Mouse (Mus musculus) MEL (cell line): ENCODE data around the gene M6pr. TPM values are rescaled to one million over a fixed set of nuclear protein-coding genes. Genes with fewer than 3 reads are reported as not detected.
"Not testable (repeated sequence)": the region's sequence is repeated elsewhere in the genome, so short reads cannot be mapped to it uniquely, and the experiment has no call there.

Experiments used
- DNase-seq: peaks from one replicate; pipeline ENCODE4 v3.0.0; 2011; ENCODE audit warnings: low read depth, low spot score
- H3K27ac ChIP-seq: 2 replicates; pipeline ENCODE4 v1.5.1; 2012; ENCODE audit warnings: low read depth, mild to moderate bottlenecking, control low read depth, low read length, moderate library complexity; ENCODE audit not compliant: control insufficient read depth
- H3K27me3 ChIP-seq, 2 experiments: fragments of 150-350 bp in 1 of 2; sonication (generic) in 1 of 2; 2 replicates each; pipeline ENCODE4 v1.6.1; 2012; ENCODE audit warnings: low read length in 2 of 2, mild to moderate bottlenecking in 2 of 2, improper control_type of control experiment in 1 of 2, moderate library complexity in 1 of 2; ENCODE audit not compliant: insufficient read depth in 2 of 2, control insufficient read depth in 1 of 2
- H3K36me3 ChIP-seq, 2 experiments: 2 replicates each; pipeline ENCODE4 v1.6.1; 2012 to 2014; ENCODE audit warnings: low read length in 2 of 2, improper control_type of control experiment in 1 of 2, inconsistent platforms in 1 of 2, mild to moderate bottlenecking in 1 of 2; ENCODE audit not compliant: insufficient read depth in 2 of 2, control insufficient read depth in 1 of 2
- H3K4me1 ChIP-seq, 2 experiments: fragments of 150-350 bp in 1 of 2; sonication (generic) in 1 of 2; 2 replicates each; pipeline ENCODE4 v1.6.1; 2012; ENCODE audit warnings: low read length in 2 of 2, improper control_type of control experiment in 1 of 2, mild to moderate bottlenecking in 1 of 2; ENCODE audit not compliant: insufficient read depth in 2 of 2, control insufficient read depth in 1 of 2
- H3K4me3 ChIP-seq, 2 experiments: fragments of 150-350 bp in 1 of 2; sonication (generic) in 1 of 2; 2 replicates each; pipeline ENCODE4 v1.5.1; 2012; ENCODE audit warnings: low read depth in 2 of 2, low read length in 2 of 2, mild to moderate bottlenecking in 2 of 2, moderate library complexity in 2 of 2, control low read depth in 1 of 2, improper control_type of control experiment in 1 of 2; ENCODE audit not compliant: control insufficient read depth in 1 of 2, insufficient read depth in 1 of 2
- H3K79me2 ChIP-seq: 2 replicates; pipeline ENCODE4 v1.6.1; 2012; ENCODE audit warnings: mild to moderate bottlenecking, low read length, moderate library complexity; ENCODE audit not compliant: control insufficient read depth, poor library complexity, insufficient read depth
- H3K9ac ChIP-seq: 2 replicates; pipeline ENCODE4 v1.6.1; 2012; ENCODE audit warnings: low read depth, mild to moderate bottlenecking, control low read depth, low read length, moderate library complexity; ENCODE audit not compliant: control insufficient read depth, poor library complexity, severe bottlenecking
- H3K9me3 ChIP-seq: fragments of 150-350 bp; sonication (generic); replicated peaks from 2 replicates; pipeline ENCODE4 v1.6.1; 2012; ENCODE audit warnings: mild to moderate bottlenecking, low read length, improper control_type of control experiment, moderate library complexity; ENCODE audit not compliant: insufficient read depth
- BHLHE40 ChIP-seq: IDR thresholded peaks from 2 replicates; pipeline ENCODE4 v1.6.1; 2012; ENCODE audit warnings: low read depth, mild to moderate bottlenecking, inconsistent platforms, low read length, improper control_type of control experiment, borderline replicate concordance
- CHD2 ChIP-seq: IDR thresholded peaks from 2 replicates; pipeline ENCODE4 v1.6.1; 2011; ENCODE audit warnings: low read length, improper control_type of control experiment
- E2F4 ChIP-seq: IDR thresholded peaks from 2 replicates; pipeline ENCODE4 v1.6.1; 2011; ENCODE audit warnings: low read depth, low read length, improper control_type of control experiment, borderline replicate concordance
- ELF1 ChIP-seq: IDR thresholded peaks from 2 replicates; pipeline ENCODE4 v1.6.1; 2014; ENCODE audit warnings: low read depth, mild to moderate bottlenecking, inconsistent platforms, low read length, improper control_type of control experiment, moderate library complexity
- EP300 ChIP-seq, 2 experiments: IDR thresholded peaks; 2 replicates each; pipeline ENCODE4 v1.6.1; 2011; ENCODE audit warnings: improper control_type of control experiment in 2 of 2, low read length in 2 of 2, low read depth in 1 of 2, mild to moderate bottlenecking in 1 of 2
- ETS1 ChIP-seq: IDR thresholded peaks from 2 replicates; pipeline ENCODE4 v1.6.1; 2012; ENCODE audit warnings: low read depth, mild to moderate bottlenecking, inconsistent platforms, low read length, improper control_type of control experiment, moderate library complexity
- GABPA ChIP-seq: IDR thresholded peaks from 2 replicates; pipeline ENCODE4 v1.6.1; 2012; ENCODE audit warnings: low read depth, mild to moderate bottlenecking, inconsistent platforms, low read length, improper control_type of control experiment, moderate library complexity
- HCFC1 ChIP-seq: IDR thresholded peaks from 2 replicates; pipeline ENCODE4 v1.6.1; 2012; ENCODE audit warnings: low read depth, mild to moderate bottlenecking, inconsistent platforms, low read length, improper control_type of control experiment, moderate library complexity
- KAT2A ChIP-seq: conservative IDR thresholded peaks from 2 replicates; pipeline ENCODE4 v1.6.1; 2012; ENCODE audit warnings: low read depth, low read length, improper control_type of control experiment, inconsistent platforms
- MAFK ChIP-seq: IDR thresholded peaks from 2 replicates; pipeline ENCODE4 v1.6.1; 2011; ENCODE audit warnings: low read depth, mild to moderate bottlenecking, low read length, improper control_type of control experiment, borderline replicate concordance
- MAX ChIP-seq: IDR thresholded peaks from 2 replicates; pipeline ENCODE4 v1.6.1; 2011; ENCODE audit warnings: low read length, improper control_type of control experiment
- MAZ ChIP-seq: IDR thresholded peaks from 2 replicates; pipeline ENCODE4 v1.6.1; 2012; ENCODE audit warnings: low read depth, mild to moderate bottlenecking, inconsistent platforms, low read length, improper control_type of control experiment
- MYB ChIP-seq: IDR thresholded peaks from 2 replicates; pipeline ENCODE4 v1.6.1; 2011; ENCODE audit warnings: mild to moderate bottlenecking, low read depth, low read length, improper control_type of control experiment
- POLR2AphosphoS2 ChIP-seq: IDR thresholded peaks from 2 replicates; pipeline ENCODE4 v1.6.1; 2011; ENCODE audit warnings: low read length, improper control_type of control experiment
- RAD21 ChIP-seq: IDR thresholded peaks from 2 replicates; pipeline ENCODE4 v1.6.1; 2011; ENCODE audit warnings: mild to moderate bottlenecking, low read depth, low read length, improper control_type of control experiment
- RCOR1 ChIP-seq: IDR thresholded peaks from 2 replicates; pipeline ENCODE4 v1.6.1; 2012; ENCODE audit warnings: low read depth, mild to moderate bottlenecking, inconsistent platforms, low read length, improper control_type of control experiment
- SMC3 ChIP-seq: IDR thresholded peaks from 2 replicates; pipeline ENCODE4 v1.6.1; 2011; ENCODE audit warnings: low read depth, low read length, improper control_type of control experiment
- TAL1 ChIP-seq: IDR thresholded peaks from 2 replicates; pipeline ENCODE4 v1.6.1; 2012; ENCODE audit warnings: mild to moderate bottlenecking, inconsistent platforms, low read length, moderate library complexity, mixed read lengths
- USF1 ChIP-seq: IDR thresholded peaks from 2 replicates; pipeline ENCODE4 v1.6.1; 2014; ENCODE audit warnings: low read depth, mild to moderate bottlenecking, inconsistent platforms, low read length, improper control_type of control experiment, moderate library complexity
- ZNF384 ChIP-seq: IDR thresholded peaks from 2 replicates; pipeline ENCODE4 v1.6.1; 2012; ENCODE audit warnings: low read depth, mild to moderate bottlenecking, inconsistent platforms, low read length, improper control_type of control experiment
- polyA plus RNA-seq, 2 experiments: library from polyadenylated mRNA; stranded (reverse) in 1 of 2; unstranded in 1 of 2; fragments of >175 nt in 1 of 2; fragments of >200 nt in 1 of 2; gene quantifications; 2 replicates each; pipeline versions ENCODE4 v1.2.1 to v1.2.4; 2012; ENCODE audit warnings: low replicate concordance in 2 of 2, low read depth in 1 of 2; ENCODE audit not compliant: insufficient read length in 2 of 2, insufficient read depth in 1 of 2, missing spikeins in 1 of 2
- total RNA-seq: library from RNA; depleted of rRNA; stranded (reverse); fragments of 300-350 nt; gene quantifications from 2 replicates; pipeline ENCODE4 v1.2.3, GENCODE M21; 2012

M6pr gene
- total and polyA plus RNA-seq, 3 experiments, result 183 to 186 TPM; not detected in 1

DNA sequence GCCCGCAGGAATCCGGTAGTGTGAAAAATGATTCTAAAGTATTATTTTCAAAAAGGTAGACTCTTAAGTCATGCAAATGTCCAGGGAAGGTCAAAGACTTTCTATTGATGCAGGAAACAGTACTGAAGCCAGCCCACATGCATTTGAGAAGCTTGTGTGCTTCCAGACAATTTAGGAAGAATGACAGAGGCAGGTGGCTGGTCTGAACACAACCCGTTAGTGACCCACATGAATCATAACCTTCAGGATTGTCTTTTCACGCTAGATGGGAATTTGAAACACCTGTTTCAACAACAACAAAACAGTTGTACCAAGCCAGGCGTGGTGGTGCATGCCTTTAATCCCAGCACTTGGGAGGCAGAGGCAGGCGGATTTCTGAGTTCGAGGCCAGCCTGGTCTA is 37.9 kb downstream of the M6pr start:
- Histone ChIP-seq H3K27me3 (no peaks in the 10 kb centered on the region), H3K9ac (no peak overlapping the region), H3K4me3 (no peak overlapping the region), H3K79me2 (no peaks in the 10 kb centered on the region), H3K9me3 (no peaks in the 10 kb centered on the region), H3K27ac (no peak overlapping the region), H3K4me1 (peaks cover 15 to 17% of the 10 kb centered on the region in 2 experiments), H3K36me3 (peaks cover 0 to 22% of the 10 kb centered on the region in 2 experiments; a peak in 2 of 4 replicates)
- no peak for DNase-seq
- TF ChIP-seq USF1, result no peak
- TF ChIP-seq ZNF384, result no peak
- no peak for TF ChIP-seq RAD21
- no peak for TF ChIP-seq POLR2AphosphoS2
- no peak for TF ChIP-seq BHLHE40
- TF ChIP-seq HCFC1, result no peak
- no peak for TF ChIP-seq MYB
- no peak for TF ChIP-seq ELF1
- no peak for TF ChIP-seq EP300 (IDR thresholded peaks at IDR 0.05; ENCODE audit: low read depth in 1 of 2, low read length in 2 of 2)
- TF ChIP-seq E2F4, result no peak
- TF ChIP-seq MAFK, result no peak
- no peak for TF ChIP-seq RCOR1
- no peak for TF ChIP-seq SMC3
- no peak for TF ChIP-seq TAL1
- TF ChIP-seq ETS1, result no peak
- no peak for TF ChIP-seq KAT2A
- TF ChIP-seq MAX, result no peak
- TF ChIP-seq CHD2, result no peak
- no peak for TF ChIP-seq GABPA
- no peak for TF ChIP-seq MAZ

DNA sequence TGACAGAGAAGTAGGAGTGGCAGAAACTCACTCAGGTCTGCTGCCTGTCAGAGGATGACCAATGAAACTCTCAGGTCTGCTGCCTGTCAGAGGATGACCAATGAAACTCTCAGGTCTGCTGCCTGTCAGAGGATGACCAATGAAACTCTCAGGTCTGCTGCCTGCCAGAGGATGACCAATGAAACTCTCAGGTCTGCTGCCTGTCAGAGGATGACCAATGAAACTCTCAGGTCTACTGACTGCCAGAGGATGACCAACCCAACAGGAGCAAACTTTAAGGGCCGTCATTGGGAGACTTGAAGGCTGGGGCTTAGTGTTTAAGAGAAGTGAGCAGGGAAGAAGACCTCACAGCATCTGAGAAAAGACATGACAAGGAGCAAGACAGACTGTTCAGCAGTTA is 38.8 kb downstream of the M6pr start:
- H3K4me3 ChIP-seq, H3K27ac ChIP-seq, H3K79me2 ChIP-seq, H3K27me3 ChIP-seq, H3K9me3 ChIP-seq, H3K9ac ChIP-seq, DNase-seq: not testable (repeated sequence)
- Histone ChIP-seq H3K36me3 (peaks cover 0 to 20% of the 10 kb centered on the region in 2 experiments; a peak in 2 of 4 replicates), H3K4me1 (peaks cover 15 to 17% of the 10 kb centered on the region in 2 experiments)
